Mouse (Mus musculus) hindbrain, embryonic 15.5 days (tissue): Measurements from ENCODE around the gene Pald1. TPM values are rescaled to one million over a fixed set of nuclear protein-coding genes. Genes with fewer than 3 reads are reported as not detected.

Source experiments
- ATAC-seq: fragments of 200-750 bp; cut with Nextera tagmentation; 2 replicates; pipeline ENCODE4 v1.8.0; 2017; ENCODE audit warnings: low read depth, moderate number of reproducible peaks, moderate TSS enrichment; ENCODE audit not compliant: low FRiP score
- H3K27ac ChIP-seq: fragments of 300-500 bp; sonication (generic); replicated peaks from 2 replicates; pipeline ENCODE4 v1.5.1; 2015; ENCODE audit warnings: mild to moderate bottlenecking, inconsistent platforms
- H3K27me3 ChIP-seq: fragments of 300-500 bp; sonication (generic); 2 replicates; pipeline ENCODE4 v1.6.1; 2015; ENCODE audit warnings: control low read depth, inconsistent platforms
- H3K36me3 ChIP-seq: fragments of 300-500 bp; sonication (generic); 2 replicates; pipeline ENCODE4 v1.6.1; 2015; ENCODE audit warnings: control low read depth, inconsistent platforms
- H3K4me1 ChIP-seq: fragments of 300-500 bp; sonication (generic); replicated peaks from 2 replicates; pipeline ENCODE4 v1.6.1; 2015; ENCODE audit warnings: control low read depth, inconsistent platforms
- H3K4me2 ChIP-seq: fragments of 300-500 bp; sonication (generic); 2 replicates; pipeline ENCODE4 v1.6.1; 2015; ENCODE audit warnings: moderate library complexity, mild to moderate bottlenecking, inconsistent platforms
- H3K4me3 ChIP-seq: fragments of 300-500 bp; sonication (generic); 2 replicates; pipeline ENCODE4 v1.5.1; 2015; ENCODE audit warnings: mild to moderate bottlenecking, inconsistent platforms
- H3K9ac ChIP-seq: fragments of 300-500 bp; sonication (generic); 2 replicates; pipeline ENCODE4 v1.6.1; 2015; ENCODE audit warnings: inconsistent platforms
- H3K9me3 ChIP-seq: fragments of 300-500 bp; sonication (generic); 2 replicates; pipeline ENCODE4 v1.6.1; 2016; ENCODE audit warnings: control low read depth, inconsistent platforms
- WGBS: fragments of 180-500 bp; shearing (Covaris S2); methylation state at CpG from one replicate; pipeline ENCODE4 v1.1.7; 2015; 5-methylcytosine and 5-hydroxymethylcytosine counted together
- polyA plus RNA-seq: library from polyadenylated mRNA; unstranded; fragments of >200 nt; fragmentation: Nextera tagmentation; extraction: Ambion mirVana; gene quantifications from 2 replicates; pipeline ENCODE4 v1.2.1, GENCODE M21; 2015

Gene Pald1
- polyA plus RNA-seq, 1 experiment from 2014 or later = 32.4 TPM

GRCm38 (mm10) chr10:61364431-61364830 is 18.9 kb downstream of the Pald1 start:
- no peak overlapping the region for H3K4me2 ChIP-seq
- H3K36me3 ChIP-seq = no peaks in the 10 kb centered on the region
- H3K4me1 ChIP-seq = no peaks in the 10 kb centered on the region
- no peaks in the 10 kb centered on the region for H3K9me3 ChIP-seq
- ATAC-seq = no peak
- 93% methylated on average over 6 of the region's 6 CpGs for WGBS
- no peak overlapping the region for H3K9ac ChIP-seq
- H3K27ac ChIP-seq = no peak overlapping the region
- no peak overlapping the region for H3K4me3 ChIP-seq
- H3K27me3 ChIP-seq = no peaks in the 10 kb centered on the region

GRCm38 (mm10) chr10:61362992-61363391 is 20.3 kb downstream of the Pald1 start:
- Histone ChIP-seq H3K9ac (no peak overlapping the region), H3K4me2 (no peak overlapping the region), H3K4me1 (no peaks in the 10 kb centered on the region), H3K36me3 (no peaks in the 10 kb centered on the region), H3K9me3 (no peaks in the 10 kb centered on the region), H3K4me3 (no peak overlapping the region), H3K27me3 (no peaks in the 10 kb centered on the region), H3K27ac (no peak overlapping the region)
- ATAC-seq = no peak
- WGBS = 83% methylated on average over 8 of the region's 8 CpGs

- no peaks in the 10 kb centered on the region for H3K4me1 ChIP-seq
- ATAC-seq = no peak
- H3K4me2 ChIP-seq = no peak overlapping the region
- no peak overlapping the region for H3K4me3 ChIP-seq
- H3K9me3 ChIP-seq = no peaks in the 10 kb centered on the region
- H3K9ac ChIP-seq = no peak overlapping the region
- H3K27me3 ChIP-seq = no peaks in the 10 kb centered on the region
- WGBS = 66% methylated on average over 9 of the region's 9 CpGs
- H3K36me3 ChIP-seq = no peaks in the 10 kb centered on the region
- no peak overlapping the region for H3K27ac ChIP-seq
Measured at GRCm38 (mm10) chr10:61362483-61362882, 20.8 kb downstream of the Pald1 start.

DNA sequence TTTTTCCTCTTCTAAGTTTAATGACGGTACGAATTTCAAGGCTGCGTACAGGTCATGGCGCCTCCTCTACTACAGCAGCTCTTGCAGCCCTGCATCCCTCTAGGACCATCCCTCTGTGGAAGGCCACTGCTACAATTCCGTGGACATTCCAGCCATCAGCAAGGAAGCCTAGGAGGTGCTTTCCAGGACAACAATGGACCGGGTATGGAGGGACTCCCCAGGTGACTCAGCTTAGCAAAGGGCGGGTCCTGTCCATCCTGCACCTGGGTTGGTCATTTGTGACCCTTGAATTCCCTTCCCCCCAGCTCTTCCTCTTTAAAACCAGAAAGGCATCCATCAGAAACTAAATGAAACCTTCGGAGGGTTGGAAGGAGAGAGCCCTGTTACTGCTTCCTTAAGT is 22.7 kb downstream of the Pald1 start:
- ATAC-seq = no peak
- Histone ChIP-seq H3K4me3 (no peak overlapping the region), H3K27ac (no peak overlapping the region), H3K4me2 (no peak overlapping the region), H3K36me3 (no peaks in the 10 kb centered on the region), H3K9me3 (no peaks in the 10 kb centered on the region), H3K27me3 (no peaks in the 10 kb centered on the region), H3K9ac (no peak overlapping the region), H3K4me1 (no peaks in the 10 kb centered on the region)
- WGBS = 93% methylated on average over 8 of the region's 8 CpGs

- Histone ChIP-seq H3K36me3 (no peaks in the 10 kb centered on the region), H3K27ac (no peak overlapping the region)
- WGBS = 91% methylated on average over 8 of the region's 8 CpGs
Measured at GRCm38 (mm10) chr10:61359411-61359810, 23.9 kb downstream of the Pald1 start.

DNA sequence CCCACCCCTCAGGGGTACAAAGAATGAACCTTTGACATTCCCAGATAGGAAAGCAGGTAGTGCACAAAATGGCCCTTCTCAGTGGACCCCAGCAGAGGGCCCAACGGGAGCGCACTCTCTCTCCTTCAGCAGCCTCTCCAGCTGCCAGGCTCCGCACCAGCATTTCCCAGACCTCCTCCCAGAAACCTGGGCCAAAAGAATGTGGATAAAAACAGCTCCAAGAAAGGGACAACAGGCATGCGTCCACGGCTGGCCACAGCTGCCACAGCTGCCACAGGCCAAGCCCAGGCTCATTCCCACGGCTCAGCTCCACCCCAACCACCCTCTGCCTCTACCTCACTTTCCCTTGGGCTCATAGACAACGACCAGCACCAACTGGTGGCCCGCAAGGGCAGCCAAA is 25.7 kb downstream of the Pald1 start:
- Histone ChIP-seq H3K9ac (no peak overlapping the region), H3K4me3 (no peak overlapping the region), H3K27me3 (no peaks in the 10 kb centered on the region), H3K36me3 (0 out of 2 replicates have a peak, but pooled peaks cover under 1% of the 10 kb centered on the region), H3K4me2 (no peak overlapping the region), H3K27ac (peak overlapping the region; percentile 30; the same call in 1 of the 2 replicates), H3K4me1 (no peaks in the 10 kb centered on the region), H3K9me3 (no peaks in the 10 kb centered on the region)
- ATAC-seq = no peak
- 63% methylated on average over 8 of the region's 8 CpGs for WGBS

More at GRCm38 (mm10) chr10:61359411-61359810, 23.9 kb downstream of the Pald1 start:
- Histone ChIP-seq H3K4me2 (no peak overlapping the region), H3K9ac (no peak overlapping the region), H3K4me3 (no peak overlapping the region), H3K9me3 (no peaks in the 10 kb centered on the region), H3K4me1 (no peaks in the 10 kb centered on the region), H3K27me3 (no peaks in the 10 kb centered on the region)
- ATAC-seq = no peak

- no peak overlapping the region for H3K4me2 ChIP-seq
- H3K4me1 ChIP-seq = no peaks in the 10 kb centered on the region
- no peak overlapping the region for H3K4me3 ChIP-seq
- H3K27ac ChIP-seq = no peak overlapping the region
- no peak overlapping the region for H3K9ac ChIP-seq
- 93% methylated on average over 8 of the region's 8 CpGs for WGBS
- H3K36me3 ChIP-seq = 0 out of 2 replicates have a peak, but pooled peaks cover 3% of the 10 kb centered on the region
- H3K27me3 ChIP-seq = no peaks in the 10 kb centered on the region
- no peaks in the 10 kb centered on the region for H3K9me3 ChIP-seq
- ATAC-seq = no peak
Measured at GRCm38 (mm10) chr10:61356568-61356967, 26.8 kb downstream of the Pald1 start.

GRCm38 (mm10) chr10:61356095-61356494 is 27.2 kb downstream of the Pald1 start:
- WGBS = 97% methylated on average over 5 of the region's 5 CpGs
- no peak overlapping the region for H3K4me3 ChIP-seq
- H3K4me2 ChIP-seq = no peak overlapping the region
- H3K4me1 ChIP-seq = no peaks in the 10 kb centered on the region
- ATAC-seq = no peak
- no peak overlapping the region for H3K27ac ChIP-seq
- 0 out of 2 replicates have a peak, but pooled peaks cover 3% of the 10 kb centered on the region for H3K36me3 ChIP-seq
- no peak overlapping the region for H3K9ac ChIP-seq
- no peaks in the 10 kb centered on the region for H3K27me3 ChIP-seq
- no peaks in the 10 kb centered on the region for H3K9me3 ChIP-seq

DNA sequence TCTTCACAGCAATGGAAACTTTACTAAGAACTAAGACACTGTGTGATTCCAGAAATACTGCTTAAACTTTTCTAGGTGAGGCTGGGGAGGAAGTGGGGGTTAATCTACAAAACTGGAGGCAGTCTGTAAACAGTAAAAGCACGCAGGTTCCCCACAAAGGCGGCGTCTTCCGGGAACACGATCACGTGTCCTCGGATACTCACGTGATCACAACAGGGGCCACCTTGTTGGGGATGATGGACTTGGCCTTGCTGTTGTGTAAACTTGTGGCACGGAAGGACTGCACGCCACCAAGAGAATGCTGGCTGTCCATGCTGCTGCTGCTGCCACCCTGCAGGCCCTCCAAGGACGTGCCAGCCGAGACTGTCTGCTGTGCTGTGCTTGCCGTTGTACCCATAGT is 27.7 kb downstream of the Pald1 start:
- Histone ChIP-seq H3K27ac (no peak overlapping the region), H3K36me3 (0 out of 2 replicates have a peak, but pooled peaks cover 3% of the 10 kb centered on the region), H3K9me3 (no peaks in the 10 kb centered on the region), H3K27me3 (no peaks in the 10 kb centered on the region), H3K4me2 (no peak overlapping the region), H3K4me1 (no peaks in the 10 kb centered on the region), H3K4me3 (no peak overlapping the region), H3K9ac (no peak overlapping the region)
- 98% methylated on average over 13 of the region's 13 CpGs for WGBS
- ATAC-seq = no peak

DNA sequence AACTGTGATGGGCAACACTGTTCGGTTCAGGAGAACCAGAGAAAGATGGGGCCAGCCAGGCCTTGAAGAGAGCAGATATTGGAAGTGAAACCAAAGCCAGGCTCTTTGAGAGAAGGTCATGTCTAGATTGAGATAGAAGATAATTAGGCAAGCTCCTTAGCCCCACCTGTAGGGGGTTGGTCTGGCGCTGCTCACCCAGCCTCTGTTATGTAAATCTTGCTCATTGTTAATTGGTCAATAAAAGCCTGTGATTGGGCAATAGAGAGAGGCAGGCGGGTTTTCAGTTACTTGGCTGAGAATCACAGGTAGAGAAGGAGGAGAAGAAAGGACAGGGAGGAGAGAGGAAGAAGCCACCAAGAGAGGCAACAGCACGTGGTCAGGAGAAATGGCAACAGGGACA is 32.1 kb downstream of the Pald1 start:
- 70% methylated on average over 4 of the region's 4 CpGs for WGBS

GRCm38 (mm10) chr10:61346374-61346773 is 37.0 kb downstream of the Pald1 start:
- 0 out of 2 replicates have a peak, but pooled peaks cover 12% of the 10 kb centered on the region for H3K36me3 ChIP-seq
- WGBS = 27% methylated on average over 10 of the region's 10 CpGs
- H3K4me1 ChIP-seq = no peaks in the 10 kb centered on the region; the same call in 1 of the 2 replicates
- no peak for ATAC-seq
- no peaks in the 10 kb centered on the region for H3K27me3 ChIP-seq
- no peak overlapping the region for H3K27ac ChIP-seq
- H3K9me3 ChIP-seq = no peaks in the 10 kb centered on the region
- H3K9ac ChIP-seq = no peak overlapping the region
- H3K4me3 ChIP-seq = no peak overlapping the region
- H3K4me2 ChIP-seq = no peak overlapping the region

More for the DNA sequence above, 32.1 kb downstream of the Pald1 start:
- no peak overlapping the region for H3K27ac ChIP-seq
- no peaks in the 10 kb centered on the region; the same call in 1 of the 2 replicates for H3K4me1 ChIP-seq
- H3K4me2 ChIP-seq = no peak overlapping the region
- H3K27me3 ChIP-seq = no peaks in the 10 kb centered on the region
- 0 out of 2 replicates have a peak, but pooled peaks cover 14% of the 10 kb centered on the region for H3K36me3 ChIP-seq
- ATAC-seq = no peak
- H3K4me3 ChIP-seq = no peak overlapping the region
- no peaks in the 10 kb centered on the region for H3K9me3 ChIP-seq
- no peak overlapping the region for H3K9ac ChIP-seq

- ATAC-seq = no peak
- Histone ChIP-seq H3K9me3 (no peaks in the 10 kb centered on the region), H3K27me3 (no peaks in the 10 kb centered on the region), H3K4me3 (no peak overlapping the region), H3K4me1 (no peaks in the 10 kb centered on the region; the same call in 1 of the 2 replicates), H3K4me2 (no peak overlapping the region), H3K36me3 (0 out of 2 replicates have a peak, but pooled peaks cover 8% of the 10 kb centered on the region), H3K9ac (no peak overlapping the region), H3K27ac (no peak overlapping the region)
- 71% methylated on average over 8 of the region's 8 CpGs for WGBS
Measured at GRCm38 (mm10) chr10:61345179-61345578, 38.2 kb downstream of the Pald1 start.

- ATAC-seq = no peak
- Histone ChIP-seq H3K27ac (no peak overlapping the region), H3K9ac (no peak overlapping the region), H3K4me1 (no peaks in the 10 kb centered on the region; the same call in 1 of the 2 replicates), H3K36me3 (no peaks in the 10 kb centered on the region), H3K27me3 (no peaks in the 10 kb centered on the region), H3K4me3 (no peak overlapping the region), H3K9me3 (no peaks in the 10 kb centered on the region), H3K4me2 (no peak overlapping the region)
- 59% methylated on average over 8 of the region's 8 CpGs for WGBS
Measured at GRCm38 (mm10) chr10:61343950-61344349, 39.4 kb downstream of the Pald1 start.
